Mouse (Mus musculus): ENCODE results near the gene Rhox4d. TPM values are rescaled to one million over a fixed set of nuclear protein-coding genes. Genes with fewer than 3 reads are reported as not detected.
"Not testable (repeated sequence)": the region's sequence is repeated elsewhere in the genome, so short reads cannot be mapped to it uniquely, and the experiment has no call there.

Gene Rhox4d
- not detected for total RNA-seq (2021)
- long read RNA-seq, experiment 1, result 0 reads
- long read RNA-seq, experiment 2, result 0 reads

- intact Hi-C loops (cut with DNase I; ENCODE audit: low total_unique reads); DNase-seq: not testable (repeated sequence)
Measured at GRCm38 (mm10) chrX:37514059-37514458, at the start of gene Rhox4d. Rhox4d (plus strand) TSS chrX:37514359.

GRCm38 (mm10) chrX:37480037-37480436 lies 34.1 kb upstream of the Rhox4d start, which contains the start of gene Rhox4c:
Rhox4c (plus strand) TSS chrX:37480337.
- DNase-seq, result not testable (repeated sequence)

GRCm38 (mm10) chrX:37530152-37530551 lies 16.0 kb downstream of the Rhox4d start, which contains the start of gene Rhox2e:
Rhox2e (plus strand) TSS chrX:37530452.
- not testable (repeated sequence) for DNase-seq

More at GRCm38 (mm10) chrX:37480037-37480436, 34.1 kb upstream of the Rhox4d start, which contains the start of gene Rhox4c:
- intact Hi-C loops (cut with DNase I; ENCODE audit: low total_unique reads), result not testable (repeated sequence)

GRCm38 (mm10) chrX:37541719-37542118 lies 27.6 kb downstream of the Rhox4d start, which contains the start of gene Rhox3e:
Rhox3e (plus strand) TSS chrX:37542019.
- intact Hi-C loops (cut with DNase I; ENCODE audit: low total_unique reads); DNase-seq: not testable (repeated sequence)

More at GRCm38 (mm10) chrX:37530152-37530551, 16.0 kb downstream of the Rhox4d start, which contains the start of gene Rhox2e:
- intact Hi-C loops (cut with DNase I; ENCODE audit: low total_unique reads), result not testable (repeated sequence)

GRCm38 (mm10) chrX:37557112-37557511 lies 43.0 kb downstream of the Rhox4d start, which contains the start of gene Rhox4e:
Rhox4e (plus strand) TSS chrX:37557412.
- intact Hi-C loops (cut with DNase I; ENCODE audit: low total_unique reads); DNase-seq: not testable (repeated sequence)

Other genes starting within 250 kb of the Rhox4d start
- gene Rhox4a, start 249.0 kb upstream of the Rhox4d start, total RNA-seq (2021), result not detected
- gene Rhox3a2, start 134.3 kb upstream of the Rhox4d start, total RNA-seq (2021), result under 1 TPM in 1 of 2 experiments, not detected in 1; 0.35 TPM
- not detected for gene Rhox4a2, start 123.5 kb upstream of the Rhox4d start, total RNA-seq (2021)
- not detected for gene Rhox2b, start 102.3 kb upstream of the Rhox4d start, total RNA-seq (2021)
- not detected for gene Rhox4b, start 81.9 kb upstream of the Rhox4d start, total RNA-seq (2021)
- gene Rhox2c, start 60.7 kb upstream of the Rhox4d start, total RNA-seq (2021), result not detected
- not detected for gene Rhox3c, start 55.8 kb upstream of the Rhox4d start, total RNA-seq (2021)
- not detected for gene Rhox4c, start 34.0 kb upstream of the Rhox4d start, total RNA-seq (2021)
- not detected for gene Rhox2d, start 20.9 kb upstream of the Rhox4d start, total RNA-seq (2021)
- not detected for gene Rhox2e, start 16.1 kb downstream of the Rhox4d start, total RNA-seq (2021)
- not detected for gene Rhox3e, start 27.7 kb downstream of the Rhox4d start, total RNA-seq (2021)
- gene Rhox4e, start 43.1 kb downstream of the Rhox4d start, total RNA-seq (2021), result not detected
- gene Rhox2f, start 57.0 kb downstream of the Rhox4d start, total RNA-seq (2021), result not detected
- gene Rhox3f, start 66.6 kb downstream of the Rhox4d start, total RNA-seq (2021), result not detected
- gene Rhox4f, start 93.3 kb downstream of the Rhox4d start, total RNA-seq (2021), result not detected
- not detected for gene Rhox3g, start 114.3 kb downstream of the Rhox4d start, total RNA-seq (2021)
- not detected for gene Rhox2g, start 129.1 kb downstream of the Rhox4d start, total RNA-seq (2021)
- not detected for gene Rhox4g, start 137.0 kb downstream of the Rhox4d start, total RNA-seq (2021)
- not detected for gene Rhox3h, start 154.4 kb downstream of the Rhox4d start, total RNA-seq (2021)
- not detected for gene Rhox2h, start 158.9 kb downstream of the Rhox4d start, total RNA-seq (2021)

Data from gastrocnemius, postnatal 14 days (tissue).